Mouse (Mus musculus) adrenal gland, postnatal 14 days (tissue): Measurements from ENCODE around the gene March2. TPM values are rescaled to one million over a fixed set of nuclear protein-coding genes. Genes with fewer than 3 reads are reported as not detected.

Experiments used
- DNase-seq: peaks from one replicate; pipeline ENCODE4 v3.0.0; 2021; ENCODE audit warnings: mixed read lengths
- total RNA-seq: library from RNA; stranded (reverse); gene quantifications from 2 replicates; pipeline ENCODE4 v1.2.3, GENCODE M21; 2021

Gene March2
- total RNA-seq, 1 experiment from 2014 or later = 119 TPM

- DNase-seq = no peak
Observed at GRCm38 (mm10) chr17:33637516-33638276, 80.8 kb downstream of the March2 start, which contains the start of gene Pram1. TSS of gene Pram1 (plus strand) at chr17:33638056.

DNA sequence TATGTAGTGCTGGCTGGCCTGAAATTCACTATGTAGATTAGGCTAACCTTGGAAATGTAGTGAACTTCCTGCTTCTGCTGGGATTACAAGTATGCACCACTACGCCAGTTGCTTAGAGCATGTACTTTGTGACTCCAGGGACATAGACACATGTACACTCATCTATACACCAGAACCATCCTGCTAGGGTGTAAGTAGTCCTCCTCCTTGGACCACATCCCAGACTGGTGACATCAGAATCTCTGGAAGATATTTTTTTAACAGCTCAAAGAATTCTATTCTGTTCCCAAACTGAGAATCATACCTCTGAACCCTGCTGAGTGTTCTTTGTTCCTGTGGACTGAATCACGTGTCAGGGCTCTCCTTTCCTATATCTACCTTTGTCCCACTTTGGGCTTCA is 81.4 kb downstream of the March2 start:
- peak; percentile 40 for DNase-seq

Other genes starting within 250 kb of the March2 start
- gene Adamts10, start 194.5 kb downstream of the March2 start, total RNA-seq = 39.9 and 51.3 TPM in 2 replicates
- 1.7 and 7.8 TPM in 2 replicates for gene Myo1f, start 163.0 kb downstream of the March2 start, total RNA-seq
- gene Zfp414, start 89.6 kb downstream of the March2 start, total RNA-seq = 32.8 and 38.9 TPM in 2 replicates
- 0.34 and 0.89 TPM in 2 replicates for gene Pram1, start 80.6 kb downstream of the March2 start, total RNA-seq
- gene Hnrnpm, start 31.8 kb downstream of the March2 start, total RNA-seq = 224 and 229 TPM in 2 replicates
- 217 and 242 TPM in 2 replicates for gene Rab11b, start 41.9 kb upstream of the March2 start, total RNA-seq
- 121 and 189 TPM in 2 replicates for gene Angptl4, start 63.2 kb upstream of the March2 start, total RNA-seq
- 92.4 and 108 TPM in 2 replicates for gene Kank3, start 91.8 kb upstream of the March2 start, total RNA-seq
- 1,257 and 1,514 TPM in 2 replicates for gene Rps28, start 105.9 kb upstream of the March2 start, total RNA-seq
- gene Ndufa7, start 105.9 kb upstream of the March2 start, total RNA-seq = 505 and 552 TPM in 2 replicates
- gene Cd320, start 124.4 kb upstream of the March2 start, total RNA-seq = 31.5 and 36.5 TPM in 2 replicates
- not detected in 2 replicates for gene Gm7029, start 155.2 kb upstream of the March2 start, total RNA-seq
- 11.0 and 12.4 TPM in 2 replicates for gene Kifc1, start 172.0 kb upstream of the March2 start, total RNA-seq
- not detected in 2 replicates for gene Platr17, start 186.5 kb upstream of the March2 start, total RNA-seq
- gene Daxx, start 190.7 kb upstream of the March2 start, total RNA-seq = 27.7 and 32.0 TPM in 2 replicates
- 132 and 145 TPM in 2 replicates for gene Tapbp, start 197.2 kb upstream of the March2 start, total RNA-seq
- 25.5 and 34.5 TPM in 2 replicates for gene Zbtb22, start 197.2 kb upstream of the March2 start, total RNA-seq
- 53.2 and 80.3 TPM in 2 replicates for gene Rgl2, start 210.9 kb upstream of the March2 start, total RNA-seq
- gene Pfdn6, start 221.7 kb upstream of the March2 start, total RNA-seq = 96.2 and 102 TPM in 2 replicates
- 32.9 and 35.7 TPM in 2 replicates for gene Wdr46, start 222.0 kb upstream of the March2 start, total RNA-seq
- gene B3galt4, start 232.8 kb upstream of the March2 start, total RNA-seq = 3.2 and 6.2 TPM in 2 replicates
- 46.8 and 52.9 TPM in 2 replicates for gene Vps52, start 237.1 kb upstream of the March2 start, total RNA-seq
- gene Rps18, start 237.3 kb upstream of the March2 start, total RNA-seq = 760 and 860 TPM in 2 replicates